Mouse (Mus musculus): ENCODE data around the gene Fam222a. TPM values are rescaled to one million over a fixed set of nuclear protein-coding genes. Genes with fewer than 3 reads are reported as not detected.

Gene Fam222a
- total RNA-seq, 1 experiment from 2014 or later: 0.20 TPM

DNA sequence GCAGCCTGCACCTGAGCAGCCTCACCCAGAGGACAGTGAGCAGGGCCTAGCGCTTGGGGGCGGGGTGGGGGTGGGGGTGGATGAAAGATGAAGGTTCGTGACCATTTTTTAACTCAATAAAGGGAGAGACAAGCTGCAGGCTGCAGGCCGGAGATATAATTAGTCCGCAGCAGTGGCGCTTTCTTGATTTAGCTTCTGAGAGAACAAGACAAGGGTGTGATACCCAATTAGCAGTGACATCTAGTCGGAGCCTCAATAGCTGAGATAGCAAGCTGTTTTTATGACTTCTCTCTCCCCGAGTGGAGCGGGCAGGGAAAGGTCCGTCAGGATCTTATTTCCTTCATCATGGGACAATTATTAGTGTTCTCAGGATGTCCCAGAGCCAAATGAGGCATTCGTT lies 7.2 kb downstream of the Fam222a start:
- ATAC-seq (replicated peaks in 1 of 2; ENCODE audit: insufficient read depth in 1 of 2, low FRiP score in 2 of 2, low TSS enrichment in 1 of 2, low read depth in 1 of 2, poor library complexity in 2 of 2, severe bottlenecking in 2 of 2): no peak

DNA sequence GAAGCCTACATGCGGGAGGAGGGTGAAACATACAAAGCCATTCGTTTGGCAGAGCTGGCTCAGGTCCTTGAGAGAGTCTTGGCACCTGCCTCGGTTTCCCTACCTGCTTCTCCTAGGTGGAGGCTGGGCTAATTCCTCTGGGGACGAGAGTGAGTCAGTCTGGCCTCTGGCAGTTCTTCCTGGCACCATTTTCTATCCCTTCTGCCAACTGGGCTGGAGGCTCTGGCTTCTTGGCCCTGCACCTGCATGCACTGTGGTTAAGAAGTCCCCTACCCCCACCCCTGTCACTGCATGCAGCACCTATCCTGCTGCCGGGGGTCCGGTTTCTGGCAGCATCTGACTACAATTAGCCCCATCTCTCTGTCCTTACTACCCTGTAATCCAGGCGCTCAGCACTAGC lies 7.7 kb downstream of the Fam222a start:
- no peak for ATAC-seq (replicated peaks in 1 of 2; ENCODE audit: insufficient read depth in 1 of 2, low FRiP score in 2 of 2, low TSS enrichment in 1 of 2, low read depth in 1 of 2, poor library complexity in 2 of 2, severe bottlenecking in 2 of 2)

DNA sequence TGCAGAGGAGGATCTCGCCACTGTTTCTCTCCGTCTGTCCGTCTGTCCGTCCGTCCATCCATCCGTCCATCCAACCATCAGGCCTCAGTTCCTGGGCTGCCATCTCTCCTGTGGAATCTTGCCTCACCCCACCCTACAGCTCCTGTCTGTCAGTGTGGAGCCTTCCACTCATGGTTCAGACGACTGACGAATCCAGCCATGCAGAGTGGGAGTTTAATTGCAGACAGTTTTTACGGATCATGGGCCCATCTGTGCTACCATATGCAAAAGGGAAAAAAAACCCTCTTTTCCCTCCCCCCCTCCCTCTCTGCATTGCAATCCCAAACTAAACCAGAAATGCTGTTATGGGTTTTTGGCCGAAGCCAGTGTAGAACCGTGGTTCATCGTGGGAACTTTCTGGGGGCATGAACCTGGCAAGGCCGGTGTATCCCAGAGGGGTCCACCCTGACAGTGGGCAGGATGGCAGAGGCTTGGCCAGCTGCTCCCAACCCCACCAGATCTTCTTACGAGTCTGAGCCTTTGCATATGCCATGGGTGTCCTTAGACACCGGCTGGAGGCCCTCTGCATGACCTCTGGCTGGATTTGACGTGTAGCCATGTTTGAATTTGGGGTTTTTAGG lies 8.3 kb downstream of the Fam222a start:
- no peak for ATAC-seq (replicated peaks in 1 of 2; ENCODE audit: insufficient read depth in 1 of 2, low FRiP score in 2 of 2, low TSS enrichment in 1 of 2, low read depth in 1 of 2, poor library complexity in 2 of 2, severe bottlenecking in 2 of 2)

DNA sequence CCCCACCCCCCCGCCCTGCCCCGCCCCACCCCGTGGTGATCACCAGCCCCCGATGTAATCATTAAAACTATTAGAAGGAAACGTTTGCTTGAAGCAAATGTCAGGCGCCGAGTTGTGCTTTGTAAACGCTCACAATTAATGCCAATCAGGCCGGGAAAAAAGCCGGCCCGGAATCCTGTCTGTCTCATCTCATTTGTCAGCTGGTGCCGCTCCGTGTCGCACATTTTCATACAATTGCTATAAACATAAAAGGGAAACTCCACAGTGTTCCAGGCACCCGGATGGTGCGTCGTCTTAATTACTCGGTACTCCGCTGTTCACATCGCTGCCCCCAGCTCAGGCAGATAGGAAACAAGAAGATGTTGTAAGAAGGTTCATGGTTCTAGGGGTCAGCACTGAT lies 10.5 kb downstream of the Fam222a start:
- no peak for ATAC-seq (replicated peaks in 1 of 2; ENCODE audit: insufficient read depth in 1 of 2, low FRiP score in 2 of 2, low TSS enrichment in 1 of 2, low read depth in 1 of 2, poor library complexity in 2 of 2, severe bottlenecking in 2 of 2)

DNA sequence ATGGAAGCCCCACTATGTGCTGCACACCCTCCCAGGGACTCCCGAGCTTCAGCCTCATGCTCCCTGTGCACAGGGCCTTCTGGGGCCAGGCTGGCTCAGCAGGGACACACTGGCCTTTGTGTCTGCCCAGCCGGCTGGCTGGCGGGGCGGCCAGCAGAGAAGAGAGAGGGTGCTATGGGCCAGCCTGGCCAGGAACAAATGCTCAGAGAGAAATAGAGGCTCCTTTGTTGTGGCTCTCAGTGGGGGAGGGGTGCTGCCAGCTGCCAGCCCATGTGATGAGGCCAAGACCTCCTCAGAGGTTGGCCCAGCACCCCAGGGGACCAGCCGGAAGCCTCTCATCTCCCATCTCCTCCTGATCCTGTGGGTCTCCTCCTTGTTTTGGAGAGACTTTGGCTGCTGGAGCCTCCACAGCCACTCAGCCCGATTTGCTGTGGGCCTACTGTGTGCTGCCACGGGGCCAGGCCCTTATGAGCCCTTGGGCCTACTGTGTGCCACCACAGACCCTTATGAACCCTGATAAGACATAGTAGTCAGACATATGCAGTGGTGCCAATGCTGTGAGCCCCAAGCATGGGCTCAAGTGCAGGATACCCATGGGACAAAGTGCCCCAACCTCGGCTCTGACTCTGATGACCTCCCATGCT lies 12.0 kb downstream of the Fam222a start:
- no peak for ATAC-seq (replicated peaks in 1 of 2; ENCODE audit: insufficient read depth in 1 of 2, low FRiP score in 2 of 2, low TSS enrichment in 1 of 2, low read depth in 1 of 2, poor library complexity in 2 of 2, severe bottlenecking in 2 of 2)

DNA sequence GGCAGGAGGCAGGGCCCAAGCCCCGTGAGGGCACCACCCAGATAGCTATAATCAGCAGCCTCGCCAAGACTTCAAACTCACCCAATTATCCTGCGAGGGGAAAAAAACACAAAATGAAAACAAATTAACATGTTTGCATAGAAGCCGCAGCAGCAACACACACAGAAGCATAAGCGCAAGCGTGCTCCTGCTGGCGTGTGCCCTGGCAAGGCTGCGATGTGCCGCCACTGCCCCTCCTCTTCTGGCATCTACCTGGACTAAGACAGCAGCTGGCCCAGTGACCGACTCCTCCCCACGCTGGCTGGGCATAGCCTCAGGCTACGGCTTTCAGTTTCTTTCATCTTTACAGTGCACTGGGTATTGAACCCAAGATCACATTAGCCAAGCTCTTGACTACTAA lies 13.7 kb downstream of the Fam222a start:
- ATAC-seq (replicated peaks in 1 of 2; ENCODE audit: insufficient read depth in 1 of 2, low FRiP score in 2 of 2, low TSS enrichment in 1 of 2, low read depth in 1 of 2, poor library complexity in 2 of 2, severe bottlenecking in 2 of 2): no peak

DNA sequence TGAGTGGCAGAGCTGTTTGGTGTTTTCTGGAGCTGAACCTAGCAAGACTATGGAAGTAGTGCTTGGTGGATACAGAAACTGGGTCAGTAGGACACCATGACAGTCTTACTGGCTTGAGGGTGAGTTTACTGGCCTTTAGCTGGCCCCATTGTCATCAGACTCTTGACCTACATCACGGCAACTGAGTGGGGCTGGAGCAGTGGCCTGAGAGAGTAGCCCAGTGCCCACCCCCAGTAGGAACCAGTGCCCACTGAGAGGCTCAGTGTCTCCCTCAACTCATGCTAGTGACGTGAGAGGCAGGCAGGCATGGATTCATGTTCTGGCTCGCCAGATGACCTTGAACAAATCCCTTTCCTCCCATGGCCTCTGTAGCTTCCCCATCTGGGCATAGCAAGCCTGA lies 15.2 kb downstream of the Fam222a start:
- ATAC-seq (replicated peaks in 1 of 2; ENCODE audit: insufficient read depth in 1 of 2, low FRiP score in 2 of 2, low TSS enrichment in 1 of 2, low read depth in 1 of 2, poor library complexity in 2 of 2, severe bottlenecking in 2 of 2): no peak

DNA sequence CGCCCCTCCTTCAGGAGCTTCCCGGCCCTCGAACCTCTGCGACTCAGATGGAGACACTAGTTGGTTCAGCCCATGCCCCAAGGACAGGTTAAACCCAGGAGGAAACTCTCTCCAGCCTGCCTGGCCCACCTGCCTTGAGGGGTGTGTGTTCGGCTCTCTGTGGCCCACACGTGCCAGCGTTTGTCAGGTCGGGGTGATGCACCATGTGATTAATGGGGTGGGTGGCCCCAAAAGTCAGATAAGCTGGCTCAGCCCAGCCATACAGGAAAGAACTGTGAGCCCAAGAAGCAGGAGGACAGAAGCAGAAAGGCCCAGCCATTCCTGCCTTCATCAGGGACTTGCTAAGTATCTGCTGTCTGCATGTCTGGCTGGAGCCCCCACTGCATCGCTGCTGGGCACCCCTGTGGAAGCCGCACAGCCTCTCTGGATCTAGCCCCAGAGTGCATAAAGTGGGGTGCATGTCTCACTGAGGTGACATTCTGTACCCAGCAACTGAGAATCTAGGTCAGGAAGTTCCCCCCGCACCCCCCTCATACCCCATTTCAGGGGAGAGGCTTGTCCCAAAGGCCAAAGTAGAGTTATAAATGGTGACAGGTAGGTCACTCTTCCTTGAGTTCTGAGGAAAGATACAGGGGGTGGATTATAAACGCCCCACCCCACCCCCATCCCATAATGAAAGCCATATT lies 15.8 kb downstream of the Fam222a start:
- no peak for ATAC-seq (replicated peaks in 1 of 2; ENCODE audit: insufficient read depth in 1 of 2, low FRiP score in 2 of 2, low TSS enrichment in 1 of 2, low read depth in 1 of 2, poor library complexity in 2 of 2, severe bottlenecking in 2 of 2)

DNA sequence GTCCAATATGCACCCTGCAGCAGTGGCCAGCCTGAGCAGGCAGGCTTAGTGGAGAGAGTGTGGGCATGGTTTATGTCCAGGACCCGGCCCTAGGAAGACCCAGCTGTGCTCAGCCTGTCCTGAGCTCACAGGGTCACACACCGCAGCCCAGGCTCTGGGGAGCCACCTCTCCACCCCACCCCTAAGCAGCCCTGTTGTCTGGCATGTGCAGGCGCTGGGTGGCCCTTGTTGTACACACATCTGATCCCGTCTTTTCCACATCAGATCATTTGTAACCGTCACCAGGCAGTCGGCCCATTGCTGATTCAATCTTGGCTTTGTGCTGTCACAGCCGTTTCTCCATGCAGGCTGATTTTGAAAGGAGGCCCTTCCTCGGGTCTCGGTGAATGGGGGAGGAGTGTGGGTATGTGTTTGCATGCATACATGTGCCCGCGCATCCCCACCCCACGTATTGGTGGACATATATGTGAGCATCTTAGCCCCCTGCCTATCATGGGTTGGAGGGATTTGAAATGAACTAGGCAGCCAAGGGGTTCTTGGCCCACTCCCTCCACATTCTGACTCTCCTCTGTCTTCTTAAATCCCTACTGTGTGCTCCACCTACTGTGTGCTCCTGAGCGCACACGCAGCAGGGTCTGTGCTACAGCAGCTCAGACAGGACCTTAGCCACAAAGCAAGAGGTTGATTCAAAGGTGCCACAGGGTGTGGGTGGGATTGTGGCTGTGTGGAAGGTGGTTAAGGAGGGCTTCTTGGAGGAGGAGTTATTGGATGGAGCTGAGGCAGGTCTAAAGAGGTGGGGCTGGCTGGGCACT lies 16.7 kb downstream of the Fam222a start:
- ATAC-seq (replicated peaks in 1 of 2; ENCODE audit: insufficient read depth in 1 of 2, low FRiP score in 2 of 2, low TSS enrichment in 1 of 2, low read depth in 1 of 2, poor library complexity in 2 of 2, severe bottlenecking in 2 of 2): no peak

DNA sequence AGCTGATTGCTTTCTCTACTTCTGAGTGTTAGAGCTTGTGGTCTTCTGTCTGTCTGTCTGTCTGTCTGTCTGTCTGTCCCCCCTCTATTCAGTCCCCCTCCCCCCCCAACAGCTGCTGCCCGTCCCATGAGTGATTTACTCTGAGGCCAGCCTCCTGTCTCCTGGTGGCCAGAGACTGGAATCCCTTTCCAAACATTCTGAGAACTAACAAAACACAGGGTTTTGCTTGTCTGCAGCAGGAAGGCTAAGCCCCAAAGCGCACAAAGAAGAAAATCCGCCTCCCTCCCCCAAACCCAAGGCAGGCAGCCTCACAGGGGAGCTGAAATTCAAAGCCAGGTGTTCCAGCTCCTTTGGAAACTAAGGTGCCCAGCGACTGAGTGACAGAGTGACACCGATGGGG lies 17.9 kb downstream of the Fam222a start:
- ATAC-seq (replicated peaks in 1 of 2; ENCODE audit: insufficient read depth in 1 of 2, low FRiP score in 2 of 2, low TSS enrichment in 1 of 2, low read depth in 1 of 2, poor library complexity in 2 of 2, severe bottlenecking in 2 of 2): no peak

DNA sequence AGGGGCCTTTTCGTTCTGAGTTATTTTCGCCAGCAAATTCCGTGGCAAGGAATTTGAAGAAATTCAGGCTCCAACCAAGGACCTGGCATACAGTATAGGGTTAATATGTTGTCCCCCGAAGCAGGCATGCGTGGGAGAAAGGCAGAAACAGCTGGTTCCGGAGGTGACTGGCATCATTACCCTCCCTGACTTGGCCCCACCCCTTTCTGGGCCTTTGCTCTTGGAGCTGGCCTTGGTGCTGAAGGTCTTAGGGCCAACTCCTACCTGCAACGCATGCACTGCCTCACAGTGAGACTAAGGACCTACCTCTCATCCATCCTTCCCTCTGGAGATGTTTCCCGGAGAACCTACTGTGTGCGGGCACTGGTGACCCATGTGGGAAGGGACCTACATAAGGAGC lies 20.1 kb downstream of the Fam222a start:
- peak; percentile 68 to 77 for ATAC-seq (replicated peaks in 1 of 2; ENCODE audit: insufficient read depth in 1 of 2, low FRiP score in 2 of 2, low TSS enrichment in 1 of 2, low read depth in 1 of 2, poor library complexity in 2 of 2, severe bottlenecking in 2 of 2)

DNA sequence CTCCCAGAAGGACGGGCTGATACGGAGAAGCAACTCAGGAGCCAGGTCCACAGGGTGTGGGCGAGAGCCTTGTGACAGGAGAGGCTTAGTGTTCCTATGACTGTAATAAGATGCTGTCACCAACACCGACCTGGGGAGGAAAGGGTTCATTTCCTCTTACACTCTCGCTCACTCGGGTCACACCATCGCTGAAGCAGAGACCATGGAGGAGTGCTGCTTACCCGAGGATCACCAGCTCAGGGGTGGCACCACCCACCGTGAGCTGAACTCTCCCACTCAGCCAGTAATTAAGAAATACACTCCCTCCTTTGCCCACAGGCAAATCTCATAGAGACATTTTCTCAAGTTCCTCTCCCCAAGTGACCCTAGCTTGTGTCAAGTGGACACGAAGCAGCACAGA lies 20.6 kb downstream of the Fam222a start:
- no peak for ATAC-seq (replicated peaks in 1 of 2; ENCODE audit: insufficient read depth in 1 of 2, low FRiP score in 2 of 2, low TSS enrichment in 1 of 2, low read depth in 1 of 2, poor library complexity in 2 of 2, severe bottlenecking in 2 of 2)

DNA sequence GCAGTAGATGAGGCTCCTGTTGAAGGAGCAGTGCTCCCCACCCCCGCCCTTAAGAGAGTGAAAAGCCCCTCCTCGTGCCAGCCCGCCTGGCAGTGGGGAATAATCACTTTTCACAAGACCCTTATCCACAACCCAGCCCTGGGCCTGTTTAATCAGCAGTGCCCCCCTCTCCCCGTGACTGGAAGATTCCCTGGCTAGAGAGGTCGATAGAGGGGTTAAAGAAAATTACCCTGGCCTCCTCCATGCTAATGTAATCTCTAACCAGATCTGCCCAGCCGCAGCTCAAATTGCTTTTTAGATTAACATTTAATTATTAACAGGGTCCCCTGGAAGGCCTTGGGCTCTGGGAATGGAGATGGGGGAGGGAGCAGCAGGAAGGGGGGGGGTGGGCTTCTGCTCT lies 21.2 kb downstream of the Fam222a start:
- ATAC-seq (replicated peaks in 1 of 2; ENCODE audit: insufficient read depth in 1 of 2, low FRiP score in 2 of 2, low TSS enrichment in 1 of 2, low read depth in 1 of 2, poor library complexity in 2 of 2, severe bottlenecking in 2 of 2): no peak

DNA sequence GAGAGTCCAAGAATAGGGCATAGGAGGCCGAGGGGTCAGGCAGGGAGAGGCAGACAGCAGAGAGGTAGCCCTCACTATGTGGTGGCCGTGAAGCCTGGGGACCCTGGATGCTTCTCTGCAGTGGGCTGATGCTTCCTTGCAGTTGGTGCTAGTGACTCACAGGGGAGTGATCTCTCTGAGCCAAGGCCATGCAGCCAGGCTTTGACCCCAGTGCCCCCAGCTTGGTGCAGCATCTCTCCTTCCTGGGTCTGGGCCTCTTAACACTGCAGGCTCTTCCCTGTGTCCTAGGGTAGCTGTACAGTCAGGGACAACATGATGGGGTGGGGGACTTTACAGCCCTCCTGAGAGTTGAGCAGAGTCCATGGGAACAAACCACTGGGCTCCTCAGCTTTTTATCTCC lies 21.6 kb downstream of the Fam222a start:
- ATAC-seq (replicated peaks in 1 of 2; ENCODE audit: insufficient read depth in 1 of 2, low FRiP score in 2 of 2, low TSS enrichment in 1 of 2, low read depth in 1 of 2, poor library complexity in 2 of 2, severe bottlenecking in 2 of 2): no peak

DNA sequence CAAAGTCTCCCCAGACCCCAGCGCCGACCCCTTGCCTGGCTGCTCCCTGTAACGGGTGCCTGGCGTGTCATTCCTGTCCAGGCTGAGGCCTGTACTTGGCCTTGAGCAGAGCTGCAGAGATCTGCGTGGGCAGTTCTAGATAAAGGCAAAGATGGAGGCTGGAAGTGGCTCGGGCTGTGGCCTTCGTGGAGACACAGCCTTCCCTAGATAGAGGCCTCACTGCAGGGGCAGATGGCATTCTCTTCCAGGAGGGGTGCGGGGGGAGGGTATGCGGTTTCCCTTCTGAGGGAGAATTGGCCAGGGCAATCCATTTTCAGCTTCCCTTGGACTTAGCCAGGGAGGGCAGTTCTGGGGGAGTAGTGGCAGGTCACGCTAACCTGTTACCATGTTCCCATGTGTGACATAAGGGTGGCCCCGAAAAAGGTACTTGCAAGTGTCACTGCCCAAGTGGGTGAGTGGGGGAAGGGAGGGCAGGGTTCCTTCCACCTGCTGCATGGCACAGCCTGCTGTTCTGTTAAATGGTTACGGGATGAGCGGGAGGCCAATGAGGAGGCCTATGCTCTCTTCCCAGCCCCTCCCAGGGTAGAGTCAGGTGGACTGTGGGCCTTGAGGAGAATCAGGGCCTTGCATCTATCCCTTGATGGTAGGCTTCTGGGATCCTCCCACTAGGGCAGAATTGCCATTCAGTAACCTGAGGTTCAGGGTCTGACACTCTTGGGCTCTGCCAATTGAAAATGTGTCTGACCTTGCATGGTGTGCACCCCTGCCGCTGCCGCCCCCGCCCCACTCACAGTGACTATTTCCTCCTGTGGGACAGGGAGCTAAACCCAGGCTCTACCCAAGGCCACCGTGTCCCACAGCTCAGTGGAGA lies 22.5 kb downstream of the Fam222a start:
- ATAC-seq (replicated peaks in 1 of 2; ENCODE audit: insufficient read depth in 1 of 2, low FRiP score in 2 of 2, low TSS enrichment in 1 of 2, low read depth in 1 of 2, poor library complexity in 2 of 2, severe bottlenecking in 2 of 2): no peak

DNA sequence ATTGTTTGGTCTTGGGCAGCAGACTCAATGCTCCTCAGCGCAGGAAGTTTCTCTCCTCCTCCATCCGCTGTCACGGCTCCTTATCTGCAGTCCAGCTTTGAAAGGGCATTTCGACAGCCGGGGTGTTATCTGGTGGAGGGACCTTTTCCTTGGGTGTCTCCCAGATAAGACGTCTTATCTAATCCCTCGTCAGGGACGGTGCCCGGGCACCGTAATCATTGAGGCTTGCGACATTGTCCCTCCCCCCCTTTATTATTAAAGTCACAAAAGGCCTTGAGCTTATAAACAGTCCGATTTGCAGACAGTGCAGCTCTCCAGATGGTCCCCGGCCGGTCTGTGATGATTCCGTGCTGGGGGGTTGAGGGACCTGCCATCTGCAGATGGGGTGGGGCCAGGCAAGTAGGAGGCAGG lies 23.3 kb downstream of the Fam222a start:
- ATAC-seq (replicated peaks in 1 of 2; ENCODE audit: insufficient read depth in 1 of 2, low FRiP score in 2 of 2, low TSS enrichment in 1 of 2, low read depth in 1 of 2, poor library complexity in 2 of 2, severe bottlenecking in 2 of 2): no peak

DNA sequence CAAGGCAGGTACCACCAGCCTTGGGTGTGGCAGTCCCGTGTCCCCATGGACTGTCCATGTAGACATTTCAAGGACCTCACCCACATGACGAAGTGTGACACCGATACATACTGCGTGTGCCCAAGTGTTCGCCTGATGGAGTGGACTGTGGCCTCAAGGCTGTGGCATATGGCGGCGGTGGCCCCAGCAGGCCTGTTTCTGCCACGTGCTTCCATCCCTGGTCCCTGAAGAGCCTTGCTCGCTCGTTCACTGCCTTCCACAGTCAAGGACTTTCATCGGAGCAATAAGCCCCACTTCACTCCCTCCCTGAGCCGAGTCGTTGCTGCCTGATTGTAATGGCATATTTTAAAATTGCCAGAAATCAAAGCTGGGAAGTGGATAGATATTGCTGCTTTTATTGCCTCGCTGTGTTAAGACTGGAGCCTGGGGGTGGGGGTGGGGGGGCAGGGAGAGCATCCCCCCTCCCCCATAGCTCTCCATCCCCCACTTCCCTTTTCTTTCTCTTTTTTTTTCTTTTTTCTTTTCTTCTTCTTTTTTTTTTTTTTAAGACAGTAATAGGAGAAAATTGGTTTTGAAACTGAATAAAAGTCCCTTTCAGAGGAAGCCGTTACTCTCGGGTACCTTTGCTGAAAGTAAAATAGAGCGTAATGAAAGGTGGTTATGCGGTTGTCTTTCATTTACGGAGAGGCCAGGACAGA lies 24.8 kb downstream of the Fam222a start:
- no peak for ATAC-seq (replicated peaks in 1 of 2; ENCODE audit: insufficient read depth in 1 of 2, low FRiP score in 2 of 2, low TSS enrichment in 1 of 2, low read depth in 1 of 2, poor library complexity in 2 of 2, severe bottlenecking in 2 of 2)
